Mouse (Mus musculus) kidney, postnatal 14 days (tissue): ENCODE measurements at regions not wholly inside any gene's neighbourhood (a gene's known extent, or its start where the extent isn't known, plus 50 kb on each side); places are given as distances from the start of the nearest gene placed in this dataset.
A peak's percentile ranks its signal among the peaks of the same experiment; 100 is the strongest.

ENCODE experiments used
- DNase-seq: peaks from one replicate; pipeline ENCODE4 v3.0.0; 2022; ENCODE audit warnings: mixed read lengths

DNA sequence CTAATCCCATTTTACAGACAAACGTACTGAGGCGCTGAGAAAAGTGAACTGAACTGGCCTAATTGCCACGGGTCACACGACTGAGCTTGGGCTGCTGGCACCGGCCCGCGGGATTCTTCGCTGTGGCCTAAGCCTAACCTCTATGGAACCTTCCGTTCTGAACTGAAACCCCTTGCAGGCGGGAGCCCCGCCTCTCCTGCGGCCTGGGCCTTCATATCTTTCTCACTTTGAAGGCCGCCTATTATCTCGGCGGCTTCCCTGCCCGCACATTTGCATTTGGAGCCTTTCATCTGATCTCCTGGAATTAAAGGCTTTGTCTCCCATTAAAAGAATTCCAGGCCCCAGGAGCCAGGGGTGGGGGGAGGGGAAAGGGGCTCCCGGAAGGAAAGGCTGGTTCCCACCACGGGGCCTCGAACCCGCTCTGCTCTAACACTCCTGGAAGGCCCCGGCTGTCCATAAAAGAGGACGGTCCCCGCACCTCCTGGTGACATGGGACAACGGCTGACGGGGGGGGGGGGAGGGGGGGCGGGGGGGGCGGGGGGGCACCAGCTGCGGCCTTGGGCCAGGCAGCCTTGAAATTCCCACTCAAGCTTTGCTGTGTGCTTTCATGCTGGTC is 122.9 kb upstream of the Pja1 start:
- DNase-seq: no peak

- no peak for DNase-seq
These were observed 121.9 kb upstream of the Pja1 start for GRCm38 (mm10) chrX:99592980-99593379.

DNA sequence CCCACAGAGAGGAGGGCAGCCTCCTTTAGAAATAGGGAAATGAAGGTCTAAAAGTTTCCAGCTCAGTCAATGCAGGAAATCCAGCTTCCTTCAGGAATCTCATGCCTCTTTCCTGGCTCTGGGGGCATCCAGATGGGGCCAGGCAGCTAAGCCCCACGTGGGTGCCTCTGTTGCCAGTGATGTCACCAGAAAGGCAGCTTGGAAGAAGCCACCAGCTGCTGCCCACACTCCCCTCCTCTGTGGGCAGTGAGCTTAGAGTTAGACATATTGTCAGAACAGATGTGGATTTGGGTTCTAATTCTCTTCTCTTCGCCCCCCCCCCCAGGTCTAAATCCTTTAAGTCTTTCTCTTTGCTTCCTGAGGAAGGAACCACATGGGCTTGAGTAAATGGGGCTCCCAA is 116.2 kb upstream of the Pja1 start:
- no peak for DNase-seq

- DNase-seq: no peak
These were observed 115.2 kb upstream of the Pja1 start for GRCm38 (mm10) chrX:99586282-99586681.

DNA sequence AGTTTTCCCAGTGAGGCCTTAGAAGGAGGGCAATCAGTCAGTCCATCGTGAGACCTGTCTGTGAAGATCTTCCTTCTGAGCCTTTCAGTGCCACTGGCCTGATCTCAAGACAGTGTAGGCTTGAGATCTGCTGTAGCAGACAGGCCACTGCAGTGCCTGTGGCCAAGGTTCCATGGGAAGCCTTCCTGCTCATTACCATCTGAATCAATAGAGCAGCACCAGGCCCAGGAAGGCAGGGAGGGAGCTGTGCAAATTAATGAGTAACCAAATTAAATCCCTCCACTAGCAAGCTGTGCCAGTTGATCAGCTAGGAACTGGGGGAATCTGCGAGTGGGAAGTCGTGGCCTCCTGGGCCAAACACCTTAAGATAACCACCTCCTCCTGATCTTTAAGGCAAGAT is 114.6 kb upstream of the Pja1 start:
- DNase-seq: peak; percentile 51

DNA sequence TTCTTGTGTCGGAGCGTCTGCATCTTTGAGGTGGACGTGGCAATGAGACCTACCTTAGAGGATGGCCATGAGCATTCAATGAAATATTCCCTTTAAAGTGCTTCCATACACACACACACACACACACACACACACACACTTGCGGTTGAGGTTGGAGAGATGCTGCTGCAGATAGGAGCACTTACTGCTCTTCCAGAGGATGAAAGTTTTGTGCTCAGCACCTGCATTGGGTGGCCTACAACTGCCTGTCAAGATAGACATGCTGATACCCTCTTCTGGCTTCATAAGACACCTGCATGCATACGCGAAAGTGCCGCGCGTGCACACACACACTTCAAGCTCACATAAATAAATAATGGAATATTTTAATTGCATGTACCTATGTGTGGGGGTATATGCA is 111.5 kb upstream of the Pja1 start:
- no peak for DNase-seq

- DNase-seq: no peak
These were observed 110.8 kb upstream of the Pja1 start for GRCm38 (mm10) chrX:99581632-99582466.

DNA sequence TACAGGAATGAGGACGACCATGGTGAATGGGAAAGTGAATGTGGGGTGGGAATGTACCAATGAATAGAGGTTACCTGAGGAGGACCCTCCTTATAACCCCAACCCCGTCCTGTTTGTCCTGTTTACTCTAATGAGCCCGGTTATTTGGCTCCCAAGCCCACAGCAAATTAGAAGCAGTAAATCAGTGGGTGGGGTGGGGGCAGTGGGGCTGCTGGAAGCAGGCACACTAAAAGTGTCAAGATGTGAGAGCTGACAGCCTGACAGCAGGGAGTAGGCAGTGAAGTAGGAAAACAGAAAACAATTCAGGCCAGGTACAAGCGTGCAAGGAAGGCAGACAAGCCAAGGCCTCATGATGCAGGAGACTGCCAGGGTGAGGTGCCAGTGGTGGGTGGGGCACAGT is 108.1 kb upstream of the Pja1 start:
- DNase-seq: no peak

GRCm38 (mm10) chrX:99578796-99579195 is 107.7 kb upstream of the Pja1 start:
- DNase-seq: no peak

- DNase-seq: no peak
These were observed 104.0 kb upstream of the Pja1 start for GRCm38 (mm10) chrX:99575105-99575504.

GRCm38 (mm10) chrX:99574441-99575103 is 103.5 kb upstream of the Pja1 start:
- peak; percentile 77 for DNase-seq

DNA sequence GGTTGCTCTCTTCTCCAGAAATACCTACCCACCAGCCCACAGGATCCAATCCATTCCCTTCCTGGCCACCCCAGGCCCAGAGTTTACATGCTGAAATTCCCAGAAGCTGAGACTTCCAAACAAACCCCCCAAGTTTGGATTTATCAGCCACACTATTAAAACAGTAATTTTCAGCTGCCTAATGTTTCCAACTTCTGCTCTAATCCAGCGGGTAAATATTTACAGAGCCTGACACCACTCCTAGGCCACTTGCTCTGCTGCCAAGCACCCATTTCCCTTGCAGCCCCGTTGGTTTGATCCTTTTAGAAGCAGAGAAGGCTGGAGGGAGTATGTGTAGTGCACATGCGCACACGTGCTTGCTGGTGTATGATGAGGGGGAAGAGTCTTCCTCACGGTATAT is 99.1 kb upstream of the Pja1 start:
- DNase-seq: no peak

- DNase-seq: no peak
These were observed 97.2 kb upstream of the Pja1 start for GRCm38 (mm10) chrX:99568244-99568643.

- peak; percentile 8 for DNase-seq
These were observed 96.5 kb upstream of the Pja1 start for GRCm38 (mm10) chrX:99567367-99568164.

GRCm38 (mm10) chrX:99561995-99562394 is 90.9 kb upstream of the Pja1 start:
- DNase-seq: no peak

DNA sequence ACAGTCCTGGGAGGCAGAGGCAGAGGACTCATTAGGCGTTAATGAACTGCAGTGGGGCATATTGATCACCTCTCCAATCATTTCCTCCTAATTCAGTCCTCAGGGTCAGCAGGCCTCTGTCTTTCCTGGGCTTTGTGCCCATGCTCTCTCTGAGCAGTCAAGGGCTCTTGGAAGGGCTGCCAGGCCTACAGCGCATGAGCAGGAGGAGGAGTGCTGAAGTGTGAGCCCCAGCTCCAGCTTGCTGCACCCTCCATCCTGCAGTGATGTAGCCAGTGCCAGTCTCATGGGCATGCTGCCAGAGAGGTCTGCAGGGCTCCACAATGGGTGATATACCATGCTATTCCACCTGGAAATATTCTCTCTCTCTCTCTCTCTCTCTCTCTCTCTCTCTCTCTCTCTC is 89.6 kb upstream of the Pja1 start:
- no peak for DNase-seq

DNA sequence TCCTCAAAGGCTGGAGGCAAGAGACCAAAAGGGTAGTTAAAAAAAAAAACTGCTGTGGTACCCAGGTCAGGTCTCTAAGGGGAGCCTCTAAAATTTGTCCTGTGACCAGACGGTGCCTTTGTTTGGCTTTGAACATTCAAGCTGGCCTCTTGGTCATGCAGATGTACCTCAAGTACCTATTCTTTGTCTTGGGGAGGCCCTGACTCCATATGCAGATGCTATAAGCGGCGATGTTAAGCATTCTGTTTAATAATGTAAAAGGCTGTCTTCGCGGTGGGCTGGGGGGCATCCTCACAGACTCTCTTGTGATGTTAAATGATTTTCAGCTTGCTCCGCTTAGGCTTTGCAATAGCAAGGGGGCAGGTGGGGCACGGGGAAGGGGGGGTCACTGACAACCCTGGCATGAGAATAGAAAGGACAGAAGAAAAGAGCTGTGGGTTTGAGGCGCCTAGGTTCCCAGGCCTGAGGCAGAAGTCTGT is 85.8 kb upstream of the Pja1 start:
- no peak for DNase-seq

- no peak for DNase-seq
These were observed 85.1 kb upstream of the Pja1 start for GRCm38 (mm10) chrX:99555976-99556781.

DNA sequence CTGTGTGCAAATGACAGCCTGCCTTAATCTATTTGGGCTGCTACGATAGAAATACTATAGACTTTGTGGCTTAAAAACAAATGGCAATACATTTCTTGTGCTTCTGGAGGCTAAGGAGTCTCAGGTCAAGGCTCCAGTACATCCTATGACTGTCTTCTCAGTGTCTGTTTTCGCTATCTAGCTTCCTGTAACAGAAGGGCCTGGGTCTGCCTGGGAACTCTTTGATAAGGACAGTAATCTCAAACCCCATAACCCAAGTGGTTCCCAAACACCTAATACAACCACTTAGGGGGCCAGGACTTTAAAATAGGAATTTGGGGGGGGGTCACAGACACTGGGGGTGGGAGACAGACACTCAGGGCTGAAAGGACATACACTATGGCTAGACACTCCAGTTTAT is 81.7 kb upstream of the Pja1 start:
- no peak for DNase-seq

- no peak for DNase-seq
These were observed 79.1 kb upstream of the Pja1 start for GRCm38 (mm10) chrX:99550057-99550760.

- no peak for DNase-seq
These were observed 77.4 kb upstream of the Pja1 start for GRCm38 (mm10) chrX:99548284-99549019.
